Mouse (Mus musculus): ENCODE results near the gene Hspb2. TPM values are rescaled to one million over a fixed set of nuclear protein-coding genes. Genes with fewer than 3 reads are reported as not detected.
A peak's percentile ranks its signal among the peaks of the same experiment; 100 is the strongest.

Hspb2 gene
- not detected in 2 replicates for polyA plus RNA-seq (2015; fragmentation: Nextera tagmentation; extraction: Ambion mirVana)

- no peak for ATAC-seq
These were observed at the start of gene Hspb2 for GRCm38 (mm10) chr9:50752054-50752602. Hspb2 (minus strand) TSS chr9:50752354.

GRCm38 (mm10) chr9:50800985-50801384 is 48.8 kb upstream of the Hspb2 start:
- H3K36me3 ChIP-seq (ENCODE audit: poor library complexity, severe bottlenecking), result peaks cover 71% of the 10 kb centered on the region
- 73% methylated on average over 2 of the region's 2 CpGs for WGBS
- peak; percentile 51; the same call in 1 of the 2 replicates for ATAC-seq
- H3K9ac ChIP-seq, result no peak overlapping the region
- no peak overlapping the region for H3K4me3 ChIP-seq
- H3K4me2 ChIP-seq, result no peak overlapping the region
- no peaks in the 10 kb centered on the region for H3K4me1 ChIP-seq
- no peaks in the 10 kb centered on the region for H3K27me3 ChIP-seq
- no peaks in the 10 kb centered on the region for H3K9me3 ChIP-seq (replicated peaks)
- no peak overlapping the region for H3K27ac ChIP-seq

More at GRCm38 (mm10) chr9:50752054-50752602, at the start of gene Hspb2:
- H3K4me3 ChIP-seq, result no peak within 1 kb of the TSS
- H3K4me1 ChIP-seq, result peaks cover 6% of the 10 kb centered on the region; the same call in 1 of the 2 replicates
- H3K36me3 ChIP-seq (ENCODE audit: poor library complexity, severe bottlenecking), result no peaks in the 10 kb centered on the region
- 73% methylated on average over 14 of the region's 14 CpGs for WGBS
- no peaks in the 10 kb centered on the region for H3K9me3 ChIP-seq (replicated peaks)
- H3K9ac ChIP-seq, result no peak within 1 kb of the TSS
- no peak within 1 kb of the TSS for H3K27ac ChIP-seq
- H3K4me2 ChIP-seq, result no peak within 1 kb of the TSS
- H3K27me3 ChIP-seq, result no peaks in the 10 kb centered on the region

GRCm38 (mm10) chr9:50798368-50798767 is 46.2 kb upstream of the Hspb2 start:
- WGBS, result 73% methylated on average over 5 of the region's 5 CpGs
- Histone ChIP-seq H3K4me2 (no peak overlapping the region), H3K4me1 (no peaks in the 10 kb centered on the region), H3K9ac (no peak overlapping the region), H3K4me3 (no peak overlapping the region), H3K27ac (no peak overlapping the region), H3K36me3 (ENCODE audit: poor library complexity, severe bottlenecking) (peaks cover 66% of the 10 kb centered on the region), H3K9me3 (replicated peaks) (no peaks in the 10 kb centered on the region), H3K27me3 (no peaks in the 10 kb centered on the region)
- ATAC-seq, result no peak

- no peak overlapping the region for H3K27ac ChIP-seq
- no peak overlapping the region for H3K4me3 ChIP-seq
- 96% methylated on average over 7 of the region's 7 CpGs for WGBS
- no peaks in the 10 kb centered on the region for H3K27me3 ChIP-seq
- peaks cover 62% of the 10 kb centered on the region for H3K36me3 ChIP-seq (ENCODE audit: poor library complexity, severe bottlenecking)
- no peak overlapping the region for H3K4me2 ChIP-seq
- H3K9ac ChIP-seq, result no peak overlapping the region
- H3K9me3 ChIP-seq (replicated peaks), result no peaks in the 10 kb centered on the region
- H3K4me1 ChIP-seq, result no peaks in the 10 kb centered on the region
- no peak for ATAC-seq
These were observed 45.5 kb upstream of the Hspb2 start for GRCm38 (mm10) chr9:50797641-50798040.

- 91% methylated on average over 8 of the region's 8 CpGs for WGBS
- Histone ChIP-seq H3K27ac (no peak overlapping the region), H3K9me3 (replicated peaks) (no peaks in the 10 kb centered on the region), H3K36me3 (ENCODE audit: poor library complexity, severe bottlenecking) (peaks cover 63% of the 10 kb centered on the region), H3K9ac (no peak overlapping the region), H3K4me1 (no peaks in the 10 kb centered on the region), H3K27me3 (no peaks in the 10 kb centered on the region), H3K4me3 (no peak overlapping the region), H3K4me2 (no peak overlapping the region)
- no peak for ATAC-seq
These were observed 44.6 kb upstream of the Hspb2 start for GRCm38 (mm10) chr9:50796776-50797175.

- no peaks in the 10 kb centered on the region for H3K9me3 ChIP-seq (replicated peaks)
- H3K27me3 ChIP-seq, result no peaks in the 10 kb centered on the region
- no peak overlapping the region for H3K27ac ChIP-seq
- H3K4me3 ChIP-seq, result no peak overlapping the region
- H3K4me1 ChIP-seq, result no peaks in the 10 kb centered on the region
- H3K36me3 ChIP-seq (ENCODE audit: poor library complexity, severe bottlenecking), result peaks cover 62% of the 10 kb centered on the region
- no peak overlapping the region for H3K9ac ChIP-seq
- ATAC-seq, result no peak
- no peak overlapping the region for H3K4me2 ChIP-seq
- 93% methylated on average over 3 of the region's 3 CpGs for WGBS
These were observed 43.1 kb upstream of the Hspb2 start for GRCm38 (mm10) chr9:50795266-50795665.

- no peak for ATAC-seq
- WGBS, result 73% methylated on average over 2 of the region's 2 CpGs
- Histone ChIP-seq H3K4me3 (no peak overlapping the region), H3K4me1 (no peaks in the 10 kb centered on the region), H3K9me3 (replicated peaks) (no peaks in the 10 kb centered on the region), H3K27ac (no peak overlapping the region), H3K4me2 (no peak overlapping the region), H3K36me3 (ENCODE audit: poor library complexity, severe bottlenecking) (peaks cover 84% of the 10 kb centered on the region), H3K9ac (no peak overlapping the region), H3K27me3 (no peaks in the 10 kb centered on the region)
These were observed 30.0 kb upstream of the Hspb2 start for GRCm38 (mm10) chr9:50782155-50782554.

GRCm38 (mm10) chr9:50776162-50776760 is 24.1 kb upstream of the Hspb2 start:
- H3K27ac ChIP-seq, result no peak overlapping the region

GRCm38 (mm10) chr9:50775662-50776126 is 23.5 kb upstream of the Hspb2 start:
- Histone ChIP-seq H3K27ac (peak overlapping the region; percentile 77), H3K4me3 (peak overlapping the region; percentile 97), H3K4me2 (peak overlapping the region; percentile 86), H3K36me3 (ENCODE audit: poor library complexity, severe bottlenecking) (peaks cover 31% of the 10 kb centered on the region), H3K9ac (peak overlapping the region; percentile 92), H3K27me3 (no peaks in the 10 kb centered on the region), H3K9me3 (replicated peaks) (no peaks in the 10 kb centered on the region), H3K4me1 (peaks cover 24% of the 10 kb centered on the region)
- under 1% methylated on average over 28 of the region's 30 CpGs for WGBS
- peak; percentile 80 for ATAC-seq

More at GRCm38 (mm10) chr9:50776162-50776760, 24.1 kb upstream of the Hspb2 start:
- ATAC-seq, result no peak
- peak overlapping the region; percentile 97 for H3K4me3 ChIP-seq
- H3K9ac ChIP-seq, result peak overlapping the region; percentile 92
- H3K27me3 ChIP-seq, result no peaks in the 10 kb centered on the region
- WGBS, result 72% methylated on average over 11 of the region's 11 CpGs
- H3K36me3 ChIP-seq (ENCODE audit: poor library complexity, severe bottlenecking), result peaks cover 36% of the 10 kb centered on the region
- peak overlapping the region; percentile 86 for H3K4me2 ChIP-seq
- peaks cover 24% of the 10 kb centered on the region for H3K4me1 ChIP-seq
- no peaks in the 10 kb centered on the region for H3K9me3 ChIP-seq (replicated peaks)

- Histone ChIP-seq H3K4me3 (peak within 1 kb of the TSS; percentile 97), H3K27ac (peak within 1 kb of the TSS; percentile 77), H3K4me1 (peaks cover 24% of the 10 kb centered on the region), H3K36me3 (ENCODE audit: poor library complexity, severe bottlenecking) (peaks cover 25% of the 10 kb centered on the region), H3K9me3 (replicated peaks) (no peaks in the 10 kb centered on the region), H3K9ac (peak within 1 kb of the TSS; percentile 92), H3K4me2 (peak within 1 kb of the TSS; percentile 86), H3K27me3 (no peaks in the 10 kb centered on the region)
- ATAC-seq, result peak; percentile 89
- WGBS, result 0% methylated on average over 33 of the region's 51 CpGs
These were observed 22.9 kb upstream of the Hspb2 start, which contains the start of the genes Alg9 and 1110032A03Rik for GRCm38 (mm10) chr9:50774991-50775612. Alg9 (plus strand) TSS chr9:50775019. 1110032A03Rik (minus strand) TSS chr9:50775520.

GRCm38 (mm10) chr9:50774026-50774462 is 21.9 kb upstream of the Hspb2 start:
- Histone ChIP-seq H3K9me3 (replicated peaks) (no peaks in the 10 kb centered on the region), H3K27ac (no peak overlapping the region; the same call in 1 of the 2 replicates), H3K27me3 (no peaks in the 10 kb centered on the region), H3K9ac (peak overlapping the region; percentile 45; the same call in 1 of the 2 replicates), H3K4me2 (peak overlapping the region; percentile 86), H3K4me3 (peak overlapping the region; percentile 97; the same call in 1 of the 2 replicates), H3K4me1 (peaks cover 30% of the 10 kb centered on the region), H3K36me3 (ENCODE audit: poor library complexity, severe bottlenecking) (peaks cover 14% of the 10 kb centered on the region)
- no peak for ATAC-seq
- WGBS, result 87% methylated on average over 4 of the region's 4 CpGs

GRCm38 (mm10) chr9:50770011-50770410 is 17.9 kb upstream of the Hspb2 start:
- no peaks in the 10 kb centered on the region for H3K27me3 ChIP-seq
- H3K9me3 ChIP-seq (replicated peaks), result no peaks in the 10 kb centered on the region
- H3K36me3 ChIP-seq (ENCODE audit: poor library complexity, severe bottlenecking), result peaks cover 7% of the 10 kb centered on the region
- H3K4me2 ChIP-seq, result no peak overlapping the region
- peaks cover 30% of the 10 kb centered on the region for H3K4me1 ChIP-seq
- no peak overlapping the region for H3K4me3 ChIP-seq
- no peak overlapping the region for H3K9ac ChIP-seq
- WGBS, result 85% methylated on average over 2 of the region's 2 CpGs
- no peak for ATAC-seq
- H3K27ac ChIP-seq, result no peak overlapping the region

Data from forebrain, embryonic 13.5 days (tissue).